Mouse (Mus musculus) small intestine, adult 2 months (tissue): Measurements from ENCODE around the gene Espl1. TPM values are rescaled to one million over a fixed set of nuclear protein-coding genes. Genes with fewer than 3 reads are reported as not detected.

Source experiments
- H3K27ac ChIP-seq: fragments of 200-500 bp; 2 replicates; pipeline ENCODE4 v1.5.1; 2012; ENCODE audit warnings: low read depth, low read length, control low read depth, inconsistent platforms; ENCODE audit not compliant: insufficient read depth
- H3K27me3 ChIP-seq: fragments of 200-500 bp; 2 replicates; pipeline ENCODE4 v1.6.1; 2012; ENCODE audit warnings: mild to moderate bottlenecking, moderate library complexity, low read length, inconsistent platforms; ENCODE audit not compliant: control insufficient read depth, insufficient read depth
- H3K36me3 ChIP-seq: fragments of 200-500 bp; 2 replicates; pipeline ENCODE4 v1.6.1; 2012; ENCODE audit warnings: mild to moderate bottlenecking, low read length, control low read depth, inconsistent platforms; ENCODE audit not compliant: control insufficient read depth, insufficient read depth
- H3K4me1 ChIP-seq: fragments of 200-500 bp; 2 replicates; pipeline ENCODE4 v1.6.1; 2012; ENCODE audit warnings: low read length, inconsistent platforms, mixed read lengths; ENCODE audit not compliant: control insufficient read depth, insufficient read depth, insufficient read length
- H3K4me3 ChIP-seq: fragments of 200-500 bp; 2 replicates; pipeline ENCODE4 v1.5.1; 2012; ENCODE audit warnings: low read depth, mild to moderate bottlenecking, control low read depth, inconsistent platforms, low read length, moderate library complexity
- CTCF ChIP-seq: fragments of 200-500 bp; IDR thresholded peaks from 2 replicates; pipeline ENCODE4 v1.5.1; 2012; ENCODE audit warnings: low read depth, mild to moderate bottlenecking, control low read depth, inconsistent platforms, low read length, moderate library complexity, mixed read lengths; ENCODE audit not compliant: insufficient replicate concordance, insufficient read length; ENCODE audit errors: extremely low read depth
- POLR2A ChIP-seq: fragments of 200-500 bp; IDR thresholded peaks from 2 replicates; pipeline ENCODE4 v1.6.1; 2012; ENCODE audit warnings: low read depth, mild to moderate bottlenecking, control low read depth, inconsistent platforms, low read length, moderate library complexity
- WGBS: fragments of 180-500 bp; shearing (Covaris S2); methylation state at CpG from one replicate; pipeline ENCODE4 v1.1.7; 2018; 5-methylcytosine and 5-hydroxymethylcytosine counted together
- polyA plus RNA-seq: library from polyadenylated mRNA; depleted of rRNA; stranded (reverse); fragments of >200 nt; gene quantifications from 2 replicates; pipeline ENCODE4 v1.2.3, GENCODE M21; 2012

The Espl1 gene
- polyA plus RNA-seq, 1 experiment = 5.8 TPM

- under 1% methylated on average over 65 of the region's 65 CpGs for WGBS
- TF ChIP-seq CTCF = no peak
- peak; percentile 75 for TF ChIP-seq POLR2A
These were observed 16.8 kb upstream of the Espl1 start, which contains the start of gene Mfsd5 for GRCm38 (mm10) chr15:102279092-102279782. Mfsd5 (plus strand) TSS chr15:102279454.

GRCm38 (mm10) chr15:102279783-102280520 is 16.1 kb upstream of the Espl1 start:
- 16% methylated on average over 13 of the region's 13 CpGs for WGBS
- TF ChIP-seq CTCF (no peak), POLR2A (no peak)
- peak overlapping the region; percentile 96 for H3K4me3 ChIP-seq
- peaks cover 14% of the 10 kb centered on the region for H3K4me1 ChIP-seq
- peak overlapping the region; percentile 43; the same call in 1 of the 2 replicates for H3K27ac ChIP-seq
- peaks cover 5% of the 10 kb centered on the region for H3K36me3 ChIP-seq
- no peaks in the 10 kb centered on the region for H3K27me3 ChIP-seq

More at GRCm38 (mm10) chr15:102279092-102279782, 16.8 kb upstream of the Espl1 start, which contains the start of gene Mfsd5:
- Histone ChIP-seq H3K27me3 (no peaks in the 10 kb centered on the region), H3K36me3 (peaks cover 5% of the 10 kb centered on the region), H3K4me1 (peaks cover 14% of the 10 kb centered on the region), H3K27ac (peak within 1 kb of the TSS; percentile 43), H3K4me3 (peak within 1 kb of the TSS; percentile 96)

- WGBS = 94% methylated on average over 19 of the region's 19 CpGs
- 0 out of 2 replicates have a peak overlapping the region, but pooled peaks have one; percentile 96 for H3K4me3 ChIP-seq
- H3K27ac ChIP-seq = no peak overlapping the region
- peaks cover 5% of the 10 kb centered on the region for H3K36me3 ChIP-seq
- TF ChIP-seq CTCF = no peak
- no peak for TF ChIP-seq POLR2A
- no peaks in the 10 kb centered on the region for H3K27me3 ChIP-seq
- peaks cover 14% of the 10 kb centered on the region for H3K4me1 ChIP-seq
These were observed 15.4 kb upstream of the Espl1 start for GRCm38 (mm10) chr15:102280623-102281022.

DNA sequence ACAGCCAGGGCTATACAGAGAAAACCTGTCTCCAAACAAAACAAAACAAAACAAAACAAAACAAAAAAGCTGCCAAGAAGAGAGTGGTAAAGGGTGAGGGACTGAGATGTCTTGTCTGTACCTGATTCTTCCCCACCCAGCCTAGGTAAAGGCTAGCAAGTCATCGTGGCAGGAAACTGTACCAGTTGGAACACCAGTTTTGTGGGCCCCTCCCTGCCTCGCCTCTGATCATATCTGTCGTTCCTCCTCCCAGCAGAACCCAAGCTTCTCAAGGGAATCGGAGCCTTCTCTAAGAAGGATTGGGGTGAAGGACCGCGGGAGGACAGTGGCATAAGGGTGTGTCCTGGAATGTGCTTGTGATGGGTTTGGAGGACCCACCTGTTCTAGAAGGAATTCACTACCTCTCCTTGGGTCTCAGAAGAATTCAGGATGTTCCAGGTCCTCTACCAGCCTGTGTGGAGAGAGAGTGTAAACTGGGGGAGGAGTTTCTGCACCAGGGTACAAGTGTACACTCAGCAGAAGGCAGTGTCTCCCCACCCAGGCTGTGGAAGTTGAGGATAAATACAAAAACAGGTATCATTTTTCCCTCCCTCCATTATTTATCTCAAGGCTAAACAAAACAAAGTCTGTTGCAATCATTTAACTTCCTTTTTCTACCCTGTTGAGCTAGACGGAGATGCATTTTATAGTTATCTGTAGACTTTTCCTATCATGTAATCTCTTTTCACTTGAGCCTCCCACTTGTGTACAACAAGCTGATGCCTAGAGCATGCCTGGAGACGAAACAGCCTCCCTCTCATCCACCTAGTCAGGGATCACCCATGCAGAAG is 13.4 kb upstream of the Espl1 start:
- 51% methylated on average over 8 of the region's 8 CpGs for WGBS
- Histone ChIP-seq H3K36me3 (peaks cover 5% of the 10 kb centered on the region), H3K4me3 (no peak overlapping the region), H3K27me3 (no peaks in the 10 kb centered on the region), H3K4me1 (peaks cover 14% of the 10 kb centered on the region), H3K27ac (no peak overlapping the region)
- TF ChIP-seq POLR2A (no peak), CTCF (no peak)

GRCm38 (mm10) chr15:102283648-102284047 is 12.4 kb upstream of the Espl1 start:
- Histone ChIP-seq H3K4me1 (peaks cover 13% of the 10 kb centered on the region), H3K27ac (no peak overlapping the region), H3K4me3 (no peak overlapping the region), H3K36me3 (peaks cover 5% of the 10 kb centered on the region), H3K27me3 (no peaks in the 10 kb centered on the region)
- TF ChIP-seq POLR2A (no peak), CTCF (no peak)
- 63% methylated on average over 3 of the region's 3 CpGs for WGBS

- no peaks in the 10 kb centered on the region for H3K4me1 ChIP-seq
- H3K36me3 ChIP-seq = no peaks in the 10 kb centered on the region
- H3K27ac ChIP-seq = no peak overlapping the region
- no peak overlapping the region for H3K4me3 ChIP-seq
- TF ChIP-seq POLR2A = no peak
- no peak for TF ChIP-seq CTCF
- H3K27me3 ChIP-seq = no peaks in the 10 kb centered on the region
These were observed 8.7 kb upstream of the Espl1 start for GRCm38 (mm10) chr15:102287395-102287794.

- peak overlapping the region; percentile 77 for H3K4me3 ChIP-seq
- TF ChIP-seq CTCF = no peak
- TF ChIP-seq POLR2A = no peak
- H3K27me3 ChIP-seq = no peaks in the 10 kb centered on the region
- H3K36me3 ChIP-seq = no peaks in the 10 kb centered on the region; the same call in 1 of the 2 replicates
- no peaks in the 10 kb centered on the region for H3K4me1 ChIP-seq
- WGBS = 4% methylated on average over 24 of the region's 24 CpGs
- H3K27ac ChIP-seq = no peak overlapping the region
These were observed 421 bp downstream of the Espl1 start for GRCm38 (mm10) chr15:102296368-102297006.
